Mouse (Mus musculus): ENCODE results near the gene Cwc25. TPM values are rescaled to one million over a fixed set of nuclear protein-coding genes. Genes with fewer than 3 reads are reported as not detected.

Cwc25 gene
- polyA plus RNA-seq, 1 experiment from 2014 or later, result 14.2 TPM

GRCm38 (mm10) chr11:97775186-97775585 lies 8.8 kb upstream of the Cwc25 start:
- WGBS, result 75% methylated on average over 13 of the region's 13 CpGs
- no peaks in the 10 kb centered on the region for H3K27me3 ChIP-seq (ENCODE audit: insufficient read depth, low read length)
- H3K4me3 ChIP-seq (ENCODE audit: low read depth, low read length), result no peak overlapping the region
- no peak overlapping the region for H3K4me2 ChIP-seq
- no peaks in the 10 kb centered on the region for H3K9me3 ChIP-seq (ENCODE audit: low read depth, low read length)
- peaks cover 4% of the 10 kb centered on the region; the same call in 1 of the 2 replicates for H3K4me1 ChIP-seq (ENCODE audit: insufficient read depth)
- no peak for ATAC-seq (ENCODE audit: insufficient read depth)
- H3K9ac ChIP-seq, result no peak overlapping the region
- H3K27ac ChIP-seq (ENCODE audit: low read depth), result no peak overlapping the region
- peak; percentile 22 for DNase-seq
- peaks cover 53% of the 10 kb centered on the region for H3K36me3 ChIP-seq (ENCODE audit: insufficient read depth)
- TF ChIP-seq CTCF (IDR thresholded peaks at IDR 0.05; ENCODE audit: low read depth), result no peak

DNA sequence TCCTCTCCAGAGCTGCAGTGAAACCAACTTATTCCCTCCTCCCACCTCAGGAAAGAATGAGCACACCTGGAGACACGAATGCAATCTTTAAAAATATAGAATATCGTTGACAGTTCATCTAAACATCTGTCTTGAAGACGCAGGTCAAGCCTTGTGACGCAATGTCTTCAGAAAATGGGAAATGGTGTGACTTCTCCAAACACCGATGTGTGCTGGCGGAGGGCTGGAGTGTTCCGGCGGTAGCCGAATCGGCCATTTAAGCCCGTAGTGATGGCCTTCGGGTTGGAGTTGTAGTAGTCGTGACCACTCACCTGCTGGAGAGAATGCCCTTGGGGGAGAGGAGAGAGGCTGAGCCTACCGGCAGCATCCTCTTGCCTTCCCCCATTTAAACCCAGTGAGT lies 5.1 kb upstream of the Cwc25 start:
- DNase-seq, result no peak

DNA sequence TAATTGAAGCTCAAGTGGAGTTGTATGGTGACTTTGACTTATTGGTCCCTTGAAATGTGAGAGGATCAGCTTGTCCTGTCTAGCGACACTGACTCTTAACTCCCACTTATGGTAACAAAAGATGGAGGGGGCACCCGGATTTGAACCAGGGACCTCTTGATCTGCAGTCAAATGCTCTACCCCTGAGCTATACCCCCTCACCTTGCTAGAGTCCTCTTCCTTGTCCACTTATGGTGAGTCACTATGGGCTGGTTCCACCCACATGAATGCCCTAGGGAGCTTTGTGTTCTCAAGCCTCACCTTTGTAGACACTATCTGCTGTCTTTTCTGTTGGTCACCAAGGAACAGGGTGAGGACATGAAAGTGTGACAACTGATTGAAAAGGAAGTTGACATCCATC lies 3.3 kb upstream of the Cwc25 start:
- TF ChIP-seq CTCF (IDR thresholded peaks at IDR 0.05; ENCODE audit: low read depth), result no peak
- Histone ChIP-seq H3K4me3 (ENCODE audit: low read depth, low read length) (no peak overlapping the region), H3K4me1 (ENCODE audit: insufficient read depth) (peaks cover 8% of the 10 kb centered on the region), H3K27ac (ENCODE audit: low read depth) (no peak overlapping the region), H3K4me2 (no peak overlapping the region), H3K9ac (no peak overlapping the region), H3K36me3 (ENCODE audit: insufficient read depth) (0 out of 2 replicates have a peak, but pooled peaks cover under 1% of the 10 kb centered on the region), H3K9me3 (ENCODE audit: low read depth, low read length) (no peaks in the 10 kb centered on the region), H3K27me3 (ENCODE audit: insufficient read depth, low read length) (no peaks in the 10 kb centered on the region)
- DNase-seq, result no peak
- no peak for ATAC-seq (ENCODE audit: insufficient read depth)
- WGBS, result 25% methylated on average over 2 of the region's 2 CpGs

More for the DNA sequence above, 5.1 kb upstream of the Cwc25 start:
- ATAC-seq (ENCODE audit: insufficient read depth), result no peak
- no peak overlapping the region for H3K4me3 ChIP-seq (ENCODE audit: low read depth, low read length)
- H3K9ac ChIP-seq, result no peak overlapping the region
- WGBS, result 75% methylated on average over 14 of the region's 14 CpGs
- H3K9me3 ChIP-seq (ENCODE audit: low read depth, low read length), result no peaks in the 10 kb centered on the region
- H3K36me3 ChIP-seq (ENCODE audit: insufficient read depth), result peaks cover 17% of the 10 kb centered on the region
- peaks cover 5% of the 10 kb centered on the region for H3K4me1 ChIP-seq (ENCODE audit: insufficient read depth)
- no peak for TF ChIP-seq CTCF (IDR thresholded peaks at IDR 0.05; ENCODE audit: low read depth)
- no peak overlapping the region for H3K4me2 ChIP-seq
- no peaks in the 10 kb centered on the region for H3K27me3 ChIP-seq (ENCODE audit: insufficient read depth, low read length)
- H3K27ac ChIP-seq (ENCODE audit: low read depth), result no peak overlapping the region

DNA sequence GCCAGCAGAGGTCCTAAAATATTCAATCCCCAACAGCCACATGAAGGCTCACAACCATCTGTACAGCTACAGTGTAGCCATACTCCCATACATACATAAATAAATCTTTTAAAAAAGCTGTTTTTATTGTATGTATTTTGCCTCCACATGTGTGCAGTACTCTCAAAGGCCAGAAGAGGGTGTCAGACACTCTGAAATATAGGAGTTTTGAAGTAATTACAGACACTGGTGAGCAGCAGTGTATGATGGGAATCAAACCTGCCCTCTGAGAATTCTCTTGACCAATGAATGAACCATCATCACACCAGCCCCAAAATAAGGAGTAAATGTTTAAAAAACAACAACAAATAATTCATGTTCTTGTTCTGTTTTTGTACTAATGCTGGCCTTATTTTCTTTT lies 4.7 kb downstream of the Cwc25 start:
- DNase-seq (no peak), ATAC-seq (ENCODE audit: insufficient read depth) (no peak)
- H3K36me3 ChIP-seq (ENCODE audit: insufficient read depth), result peaks cover 39% of the 10 kb centered on the region
- H3K9ac ChIP-seq, result no peak overlapping the region
- peaks cover 3% of the 10 kb centered on the region; the same call in 1 of the 2 replicates for H3K4me1 ChIP-seq (ENCODE audit: insufficient read depth)
- H3K27me3 ChIP-seq (ENCODE audit: insufficient read depth, low read length), result no peaks in the 10 kb centered on the region
- no peak overlapping the region for H3K27ac ChIP-seq (ENCODE audit: low read depth)
- TF ChIP-seq CTCF (IDR thresholded peaks at IDR 0.05; ENCODE audit: low read depth), result peak; percentile 19; the same call in 1 of the 2 replicates
- H3K9me3 ChIP-seq (ENCODE audit: low read depth, low read length), result no peaks in the 10 kb centered on the region
- no peak overlapping the region for H3K4me3 ChIP-seq (ENCODE audit: low read depth, low read length)
- no peak overlapping the region for H3K4me2 ChIP-seq

- Histone ChIP-seq H3K36me3 (ENCODE audit: insufficient read depth) (peaks cover 62% of the 10 kb centered on the region), H3K27ac (ENCODE audit: low read depth) (no peak overlapping the region), H3K27me3 (ENCODE audit: insufficient read depth, low read length) (no peaks in the 10 kb centered on the region), H3K9me3 (ENCODE audit: low read depth, low read length) (no peaks in the 10 kb centered on the region), H3K4me1 (ENCODE audit: insufficient read depth) (no peaks in the 10 kb centered on the region), H3K4me3 (ENCODE audit: low read depth, low read length) (no peak overlapping the region), H3K9ac (no peak overlapping the region), H3K4me2 (no peak overlapping the region)
- ATAC-seq (ENCODE audit: insufficient read depth), result no peak
- no peak for DNase-seq
- 71% methylated on average over 6 of the region's 6 CpGs for WGBS
- TF ChIP-seq CTCF (IDR thresholded peaks at IDR 0.05; ENCODE audit: low read depth), result no peak
Measured at GRCm38 (mm10) chr11:97758942-97759341, 7.4 kb downstream of the Cwc25 start.

- 88% methylated on average over 1 of the region's 1 CpGs for WGBS
- no peak for TF ChIP-seq CTCF (IDR thresholded peaks at IDR 0.05; ENCODE audit: low read depth)
- no peak overlapping the region for H3K4me3 ChIP-seq (ENCODE audit: low read depth, low read length)
- no peak overlapping the region for H3K27ac ChIP-seq (ENCODE audit: low read depth)
- H3K9ac ChIP-seq, result no peak overlapping the region
- peaks cover 65% of the 10 kb centered on the region for H3K36me3 ChIP-seq (ENCODE audit: insufficient read depth)
- no peaks in the 10 kb centered on the region for H3K9me3 ChIP-seq (ENCODE audit: low read depth, low read length)
- no peak for ATAC-seq (ENCODE audit: insufficient read depth)
- H3K4me2 ChIP-seq, result no peak overlapping the region
- no peak for DNase-seq
- H3K27me3 ChIP-seq (ENCODE audit: insufficient read depth, low read length), result no peaks in the 10 kb centered on the region
- H3K4me1 ChIP-seq (ENCODE audit: insufficient read depth), result no peaks in the 10 kb centered on the region
Measured at GRCm38 (mm10) chr11:97758125-97758524, 8.2 kb downstream of the Cwc25 start.

DNA sequence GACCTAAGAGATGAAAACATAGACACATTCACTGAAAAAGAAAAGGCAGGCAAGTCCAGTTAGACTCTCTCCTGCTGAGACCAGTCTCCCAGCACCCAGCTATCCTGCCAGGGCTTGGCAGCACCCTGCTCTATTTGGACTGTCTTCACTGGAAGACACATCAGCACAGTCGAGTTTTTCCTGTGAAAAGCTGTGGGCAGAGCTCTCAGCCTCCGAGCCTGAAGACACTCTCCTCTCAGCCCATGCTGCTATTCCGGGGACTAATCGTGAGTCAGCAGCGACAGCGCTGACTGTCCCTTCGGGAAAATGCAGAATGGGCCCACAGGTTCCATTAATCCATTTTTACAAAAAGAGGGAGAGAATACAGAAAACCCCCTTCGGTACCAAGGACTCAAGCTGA lies 13.1 kb downstream of the Cwc25 start:
- 88% methylated on average over 8 of the region's 8 CpGs for WGBS
- peaks cover 85% of the 10 kb centered on the region for H3K36me3 ChIP-seq (ENCODE audit: insufficient read depth)
- H3K9me3 ChIP-seq (ENCODE audit: low read depth, low read length), result no peaks in the 10 kb centered on the region
- no peak for TF ChIP-seq CTCF (IDR thresholded peaks at IDR 0.05; ENCODE audit: low read depth)
- DNase-seq (no peak), ATAC-seq (ENCODE audit: insufficient read depth) (no peak)
- no peaks in the 10 kb centered on the region for H3K4me1 ChIP-seq (ENCODE audit: insufficient read depth)
- no peaks in the 10 kb centered on the region for H3K27me3 ChIP-seq (ENCODE audit: insufficient read depth, low read length)
- no peak overlapping the region for H3K4me2 ChIP-seq
- no peak overlapping the region for H3K27ac ChIP-seq (ENCODE audit: low read depth)
- no peak overlapping the region for H3K4me3 ChIP-seq (ENCODE audit: low read depth, low read length)
- H3K9ac ChIP-seq, result no peak overlapping the region

DNA sequence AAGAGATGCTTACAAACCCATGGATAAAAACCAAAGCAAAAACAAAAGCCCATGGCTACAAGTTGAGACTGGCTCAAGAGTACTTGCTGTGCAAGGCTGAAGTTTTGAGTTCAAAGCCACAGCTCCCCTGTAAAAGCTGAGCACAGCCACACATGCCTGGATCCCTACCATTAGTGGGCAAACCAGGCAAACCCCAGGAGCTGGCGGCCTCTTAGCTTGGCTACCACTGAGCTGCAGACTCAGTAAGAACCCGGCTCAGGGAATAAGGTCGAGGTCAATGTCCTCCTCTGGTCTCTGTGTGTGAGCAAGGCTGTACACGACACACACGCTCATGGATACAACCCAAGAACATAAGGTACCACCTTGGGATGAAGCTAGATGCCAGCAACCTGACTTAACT lies 17.9 kb downstream of the Cwc25 start:
- H3K4me1 ChIP-seq (ENCODE audit: insufficient read depth), result no peaks in the 10 kb centered on the region
- no peaks in the 10 kb centered on the region for H3K27me3 ChIP-seq (ENCODE audit: insufficient read depth, low read length)
- WGBS, result 86% methylated on average over 5 of the region's 5 CpGs

More for the DNA sequence above, 17.9 kb downstream of the Cwc25 start:
- no peak for TF ChIP-seq CTCF (IDR thresholded peaks at IDR 0.05; ENCODE audit: low read depth)
- ATAC-seq (ENCODE audit: insufficient read depth) (no peak), DNase-seq (no peak)
- H3K9me3 ChIP-seq (ENCODE audit: low read depth, low read length), result no peaks in the 10 kb centered on the region
- no peak overlapping the region for H3K4me3 ChIP-seq (ENCODE audit: low read depth, low read length)
- no peak overlapping the region for H3K9ac ChIP-seq
- H3K27ac ChIP-seq (ENCODE audit: low read depth), result no peak overlapping the region
- H3K36me3 ChIP-seq (ENCODE audit: insufficient read depth), result peaks cover 72% of the 10 kb centered on the region
- H3K4me2 ChIP-seq, result no peak overlapping the region
